Mouse (Mus musculus): ENCODE measurements around the gene AC129217.1. TPM values are rescaled to one million over a fixed set of nuclear protein-coding genes. Genes with fewer than 3 reads are reported as not detected.

Gene AC129217.1
- polyA plus RNA-seq, 1 experiment from 2014 or later = not detected

DNA sequence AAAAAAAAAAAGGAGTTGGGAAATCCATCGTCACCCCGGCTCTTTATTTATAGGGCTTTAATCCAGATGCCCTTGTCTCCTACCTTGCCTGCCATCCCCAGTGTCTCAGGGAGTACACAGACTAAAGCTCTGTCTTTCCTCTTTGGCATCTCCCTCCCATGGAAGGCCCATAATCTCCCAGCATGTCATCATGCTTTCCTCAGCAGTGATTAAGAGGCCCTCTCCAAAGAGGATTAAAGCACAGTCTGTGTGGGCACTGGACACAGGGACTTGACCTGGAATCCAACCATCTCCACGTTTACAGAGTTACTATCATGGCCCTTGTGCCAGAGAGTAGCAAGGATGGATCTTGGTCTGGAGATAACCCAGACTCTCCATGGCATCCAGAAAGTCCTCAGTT lies 54.0 kb downstream of the AC129217.1 start, which contains the start of the genes Lbhd1 and Gm49403:
Gene Lbhd1 (plus strand): TSS at position 117 of the 400 bp plus-strand sequence.
Gene Gm49403 (plus strand): TSS at position 315 of the 400 bp plus-strand sequence.
- Histone ChIP-seq H3K27me3 (ENCODE audit: insufficient read depth, low read length) (no peaks in the 10 kb centered on the region), H3K36me3 (ENCODE audit: insufficient read depth, low read length) (no peaks in the 10 kb centered on the region), H3K9ac (replicated peaks; ENCODE audit: low read length) (no peak within 1 kb of the TSS), H3K4me1 (ENCODE audit: insufficient read depth, low read length) (peaks cover 18% of the 10 kb centered on the region), H3K27ac (ENCODE audit: low read length) (no peak within 1 kb of the TSS), H3K4me2 (replicated peaks; ENCODE audit: low read depth, low read length) (no peak within 1 kb of the TSS), H3K9me3 (ENCODE audit: low read length) (no peaks in the 10 kb centered on the region), H3K4me3 (ENCODE audit: low read length) (no peak within 1 kb of the TSS)
- no peak for ATAC-seq (ENCODE audit: low FRiP score, low TSS enrichment)
- 87% methylated on average over 3 of the region's 3 CpGs for WGBS

GRCm38 (mm10) chr19:8886916-8887584 lies 57.5 kb downstream of the AC129217.1 start:
- H3K4me1 ChIP-seq (ENCODE audit: insufficient read depth, low read length) = peaks cover 17% of the 10 kb centered on the region
- peak overlapping the region; percentile 88 for H3K4me2 ChIP-seq (replicated peaks; ENCODE audit: low read depth, low read length)
- H3K9me3 ChIP-seq (ENCODE audit: low read length) = no peaks in the 10 kb centered on the region
- WGBS = 54% methylated on average over 1 of the region's 1 CpGs
- peaks cover 13% of the 10 kb centered on the region; the same call in 1 of the 2 replicates for H3K36me3 ChIP-seq (ENCODE audit: insufficient read depth, low read length)
- no peak for ATAC-seq (ENCODE audit: low FRiP score, low TSS enrichment)
- peak overlapping the region; percentile 92 for H3K9ac ChIP-seq (replicated peaks; ENCODE audit: low read length)
- no peaks in the 10 kb centered on the region for H3K27me3 ChIP-seq (ENCODE audit: insufficient read depth, low read length)
- H3K27ac ChIP-seq (ENCODE audit: low read length) = peak overlapping the region; percentile 86
- peak overlapping the region; percentile 81; the same call in 1 of the 2 replicates for H3K4me3 ChIP-seq (ENCODE audit: low read length)

DNA sequence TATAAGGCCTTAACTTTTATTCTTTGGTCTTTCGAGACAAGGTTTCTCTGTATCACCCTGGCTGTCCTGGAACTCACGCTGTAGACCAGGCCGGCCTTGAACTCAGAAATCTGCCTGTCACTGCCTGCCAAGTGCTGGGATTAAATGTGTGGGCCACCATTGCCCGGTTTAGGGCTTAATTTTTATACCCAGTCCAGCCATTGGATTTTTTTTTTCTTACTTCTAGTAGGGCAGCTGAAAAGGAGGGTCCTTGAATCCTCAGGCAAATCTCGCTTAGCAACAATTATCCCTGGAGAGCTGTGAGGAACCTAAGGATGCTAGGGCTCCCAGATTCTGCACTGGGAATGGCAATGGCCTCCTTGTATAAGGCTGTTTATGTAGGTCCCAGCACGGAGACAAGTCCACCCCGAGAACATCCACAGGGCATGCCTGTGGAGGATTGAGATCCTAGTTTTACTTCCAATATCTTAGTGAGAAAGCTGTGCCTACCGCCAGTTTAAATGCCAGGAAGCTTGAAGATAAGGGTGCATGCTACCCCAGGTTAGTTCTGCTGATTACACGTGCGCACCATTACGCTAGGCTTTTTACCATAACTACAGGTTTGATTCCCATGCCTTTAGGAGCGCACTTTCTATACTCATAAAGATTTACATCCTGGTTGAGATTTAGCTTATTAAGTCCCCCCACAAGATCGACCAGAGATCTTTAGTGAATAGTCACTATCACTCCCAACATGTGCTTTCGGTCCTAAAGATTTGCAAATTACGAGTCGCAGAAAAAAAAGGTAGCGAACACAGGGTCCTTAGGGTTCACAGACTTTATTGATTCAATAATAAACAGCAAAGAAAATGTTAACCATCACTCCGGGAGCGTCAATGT lies 58.3 kb downstream of the AC129217.1 start:
- Histone ChIP-seq H3K4me2 (replicated peaks; ENCODE audit: low read depth, low read length) (peak overlapping the region; percentile 88), H3K36me3 (ENCODE audit: insufficient read depth, low read length) (peaks cover 13% of the 10 kb centered on the region; the same call in 1 of the 2 replicates), H3K9ac (replicated peaks; ENCODE audit: low read length) (peak overlapping the region; percentile 92), H3K27ac (ENCODE audit: low read length) (peak overlapping the region; percentile 86), H3K4me3 (ENCODE audit: low read length) (peak overlapping the region; percentile 81), H3K27me3 (ENCODE audit: insufficient read depth, low read length) (no peaks in the 10 kb centered on the region), H3K9me3 (ENCODE audit: low read length) (no peaks in the 10 kb centered on the region), H3K4me1 (ENCODE audit: insufficient read depth, low read length) (peaks cover 17% of the 10 kb centered on the region)
- no peak for ATAC-seq (ENCODE audit: low FRiP score, low TSS enrichment)
- WGBS = 15% methylated on average over 19 of the region's 19 CpGs

- H3K27me3 ChIP-seq (ENCODE audit: insufficient read depth, low read length) = no peaks in the 10 kb centered on the region
- H3K4me1 ChIP-seq (ENCODE audit: insufficient read depth, low read length) = peaks cover 20% of the 10 kb centered on the region
- H3K4me3 ChIP-seq (ENCODE audit: low read length) = peak within 1 kb of the TSS; percentile 81
- H3K36me3 ChIP-seq (ENCODE audit: insufficient read depth, low read length) = peaks cover 13% of the 10 kb centered on the region; the same call in 1 of the 2 replicates
- peak within 1 kb of the TSS; percentile 92 for H3K9ac ChIP-seq (replicated peaks; ENCODE audit: low read length)
- peak within 1 kb of the TSS; percentile 88 for H3K4me2 ChIP-seq (replicated peaks; ENCODE audit: low read depth, low read length)
- WGBS = under 1% methylated on average over 58 of the region's 58 CpGs
- peak; percentile 95 for ATAC-seq (ENCODE audit: low FRiP score, low TSS enrichment)
- H3K9me3 ChIP-seq (ENCODE audit: low read length) = no peaks in the 10 kb centered on the region
- H3K27ac ChIP-seq (ENCODE audit: low read length) = peak within 1 kb of the TSS; percentile 93
These were observed 59.2 kb downstream of the AC129217.1 start, which contains the start of the genes 1810009A15Rik and Gm49416 for GRCm38 (mm10) chr19:8888511-8889385. Gene 1810009A15Rik, plus strand, starts transcription at chr19:8888853. Gene Gm49416, plus strand, starts transcription at chr19:8888926.

Small RNAs within 50 kb of the gene (microRNA-seq; reads per million reads assigned to microRNA genes)
- 0.79 reads per million for gene Mir5136

Other genes with a start within 250 kb of the AC129217.1 start
- gene Slc22a8, start 238.5 kb upstream of the AC129217.1 start, polyA plus RNA-seq (2015; fragmentation: Nextera tagmentation; extraction: Ambion mirVana) = 15.7 and 16.3 TPM in 2 replicates
- 48.8 and 59.4 TPM in 2 replicates for gene Slc22a6, start 211.7 kb upstream of the AC129217.1 start, polyA plus RNA-seq (2015; fragmentation: Nextera tagmentation; extraction: Ambion mirVana)
- gene Chrm1, start 166.0 kb upstream of the AC129217.1 start, polyA plus RNA-seq (2015; fragmentation: Nextera tagmentation; extraction: Ambion mirVana) = 0.11 and 0.14 TPM in 2 replicates
- gene Slc3a2, start 106.4 kb upstream of the AC129217.1 start, polyA plus RNA-seq (2015; fragmentation: Nextera tagmentation; extraction: Ambion mirVana) = 141 and 146 TPM in 2 replicates
- gene Wdr74, start 93.9 kb upstream of the AC129217.1 start, polyA plus RNA-seq (2015; fragmentation: Nextera tagmentation; extraction: Ambion mirVana) = 101 and 108 TPM in 2 replicates
- gene 1700092M07Rik, start 89.1 kb upstream of the AC129217.1 start, polyA plus RNA-seq (2015; fragmentation: Nextera tagmentation; extraction: Ambion mirVana) = 1.9 and 2.0 TPM in 2 replicates
- 150 and 154 TPM in 2 replicates for gene Stx5a, start 88.4 kb upstream of the AC129217.1 start, polyA plus RNA-seq (2015; fragmentation: Nextera tagmentation; extraction: Ambion mirVana)
- 213 and 218 TPM in 2 replicates for gene Nxf1, start 72.7 kb upstream of the AC129217.1 start, polyA plus RNA-seq (2015; fragmentation: Nextera tagmentation; extraction: Ambion mirVana)
- gene Tmem223, start 58.8 kb upstream of the AC129217.1 start, polyA plus RNA-seq (2015; fragmentation: Nextera tagmentation; extraction: Ambion mirVana) = 197 and 215 TPM in 2 replicates
- gene Tmem179b, start 55.3 kb upstream of the AC129217.1 start, polyA plus RNA-seq (2015; fragmentation: Nextera tagmentation; extraction: Ambion mirVana) = 89.4 and 92.5 TPM in 2 replicates
- gene Taf6l, start 43.4 kb upstream of the AC129217.1 start, polyA plus RNA-seq (2015; fragmentation: Nextera tagmentation; extraction: Ambion mirVana) = 37.2 and 39.0 TPM in 2 replicates
- 168 and 176 TPM in 2 replicates for gene Polr2g, start 31.2 kb upstream of the AC129217.1 start, polyA plus RNA-seq (2015; fragmentation: Nextera tagmentation; extraction: Ambion mirVana)
- 6.2 and 6.4 TPM in 2 replicates for gene Zbtb3, start 27.2 kb upstream of the AC129217.1 start, polyA plus RNA-seq (2015; fragmentation: Nextera tagmentation; extraction: Ambion mirVana)
- gene Ttc9c, start 10.4 kb upstream of the AC129217.1 start, polyA plus RNA-seq (2015; fragmentation: Nextera tagmentation; extraction: Ambion mirVana) = 53.0 and 63.0 TPM in 2 replicates
- 5.4 and 5.9 TPM in 2 replicates for gene Hnrnpul2, start 9.8 kb upstream of the AC129217.1 start, polyA plus RNA-seq (2015; fragmentation: Nextera tagmentation; extraction: Ambion mirVana)
- gene Bscl2, start 7.7 kb downstream of the AC129217.1 start, polyA plus RNA-seq (2015; fragmentation: Nextera tagmentation; extraction: Ambion mirVana) = 56.7 and 62.4 TPM in 2 replicates
- gene Gng3, start 9.4 kb downstream of the AC129217.1 start, polyA plus RNA-seq (2015; fragmentation: Nextera tagmentation; extraction: Ambion mirVana) = 3.2 and 5.4 TPM in 2 replicates
- 0.75 and 1.0 TPM in 2 replicates for gene Lrrn4cl, start 21.0 kb downstream of the AC129217.1 start, polyA plus RNA-seq (2015; fragmentation: Nextera tagmentation; extraction: Ambion mirVana)
- gene Ubxn1, start 41.7 kb downstream of the AC129217.1 start, polyA plus RNA-seq (2015; fragmentation: Nextera tagmentation; extraction: Ambion mirVana) = 195 and 197 TPM in 2 replicates
- gene Uqcc3, start 51.1 kb downstream of the AC129217.1 start, polyA plus RNA-seq (2015; fragmentation: Nextera tagmentation; extraction: Ambion mirVana) = 69.3 and 71.4 TPM in 2 replicates
- gene Lbhd1, start 54.0 kb downstream of the AC129217.1 start, polyA plus RNA-seq (2015; fragmentation: Nextera tagmentation; extraction: Ambion mirVana) = 78.4 and 84.3 TPM in 2 replicates
- gene Gm49403, start 54.2 kb downstream of the AC129217.1 start, polyA plus RNA-seq (2015; fragmentation: Nextera tagmentation; extraction: Ambion mirVana) = not detected in 2 replicates
- gene 1810009A15Rik, start 59.1 kb downstream of the AC129217.1 start, polyA plus RNA-seq (2015; fragmentation: Nextera tagmentation; extraction: Ambion mirVana) = 93.0 and 94.3 TPM in 2 replicates
- gene Gm49416, start 59.2 kb downstream of the AC129217.1 start, polyA plus RNA-seq (2015; fragmentation: Nextera tagmentation; extraction: Ambion mirVana) = 1.2 TPM in 1 of 2 replicates, not detected in the other
- gene Ints5, start 63.2 kb downstream of the AC129217.1 start, polyA plus RNA-seq (2015; fragmentation: Nextera tagmentation; extraction: Ambion mirVana) = 49.5 and 53.1 TPM in 2 replicates
- gene Ganab, start 68.3 kb downstream of the AC129217.1 start, polyA plus RNA-seq (2015; fragmentation: Nextera tagmentation; extraction: Ambion mirVana) = 146 and 151 TPM in 2 replicates
- 51.1 and 53.5 TPM in 2 replicates for gene B3gat3, start 90.6 kb downstream of the AC129217.1 start, polyA plus RNA-seq (2015; fragmentation: Nextera tagmentation; extraction: Ambion mirVana)
- 4.3 and 4.5 TPM in 2 replicates for gene Rom1, start 99.6 kb downstream of the AC129217.1 start, polyA plus RNA-seq (2015; fragmentation: Nextera tagmentation; extraction: Ambion mirVana)
- 33.2 and 34.1 TPM in 2 replicates for gene Eml3, start 99.8 kb downstream of the AC129217.1 start, polyA plus RNA-seq (2015; fragmentation: Nextera tagmentation; extraction: Ambion mirVana)
- 179 and 180 TPM in 2 replicates for gene Mta2, start 112.1 kb downstream of the AC129217.1 start, polyA plus RNA-seq (2015; fragmentation: Nextera tagmentation; extraction: Ambion mirVana)
- 36.0 and 38.3 TPM in 2 replicates for gene Tut1, start 124.1 kb downstream of the AC129217.1 start, polyA plus RNA-seq (2015; fragmentation: Nextera tagmentation; extraction: Ambion mirVana)
- gene Eef1g, start 137.3 kb downstream of the AC129217.1 start, polyA plus RNA-seq (2015; fragmentation: Nextera tagmentation; extraction: Ambion mirVana) = 436 and 455 TPM in 2 replicates
- 14.0 and 14.4 TPM in 2 replicates for gene Ahnak, start 159.5 kb downstream of the AC129217.1 start, polyA plus RNA-seq (2015; fragmentation: Nextera tagmentation; extraction: Ambion mirVana)

Data from kidney, embryonic 16.5 days (tissue).